Mouse (Mus musculus) megakaryocyte, embryonic 14.5 days (primary cell): Measurements from ENCODE around the gene Haghl.

Source experiments
- FLI1 ChIP-seq: IDR thresholded peaks from 2 replicates; pipeline ENCODE4 v1.6.1; 2012; ENCODE audit warnings: low read length, inconsistent platforms, mixed read lengths
- GATA1 ChIP-seq: IDR thresholded peaks from 3 replicates; pipeline ENCODE4 v1.6.1; 2012; ENCODE audit warnings: mixed read lengths, low read length, inconsistent platforms, borderline replicate concordance

DNA sequence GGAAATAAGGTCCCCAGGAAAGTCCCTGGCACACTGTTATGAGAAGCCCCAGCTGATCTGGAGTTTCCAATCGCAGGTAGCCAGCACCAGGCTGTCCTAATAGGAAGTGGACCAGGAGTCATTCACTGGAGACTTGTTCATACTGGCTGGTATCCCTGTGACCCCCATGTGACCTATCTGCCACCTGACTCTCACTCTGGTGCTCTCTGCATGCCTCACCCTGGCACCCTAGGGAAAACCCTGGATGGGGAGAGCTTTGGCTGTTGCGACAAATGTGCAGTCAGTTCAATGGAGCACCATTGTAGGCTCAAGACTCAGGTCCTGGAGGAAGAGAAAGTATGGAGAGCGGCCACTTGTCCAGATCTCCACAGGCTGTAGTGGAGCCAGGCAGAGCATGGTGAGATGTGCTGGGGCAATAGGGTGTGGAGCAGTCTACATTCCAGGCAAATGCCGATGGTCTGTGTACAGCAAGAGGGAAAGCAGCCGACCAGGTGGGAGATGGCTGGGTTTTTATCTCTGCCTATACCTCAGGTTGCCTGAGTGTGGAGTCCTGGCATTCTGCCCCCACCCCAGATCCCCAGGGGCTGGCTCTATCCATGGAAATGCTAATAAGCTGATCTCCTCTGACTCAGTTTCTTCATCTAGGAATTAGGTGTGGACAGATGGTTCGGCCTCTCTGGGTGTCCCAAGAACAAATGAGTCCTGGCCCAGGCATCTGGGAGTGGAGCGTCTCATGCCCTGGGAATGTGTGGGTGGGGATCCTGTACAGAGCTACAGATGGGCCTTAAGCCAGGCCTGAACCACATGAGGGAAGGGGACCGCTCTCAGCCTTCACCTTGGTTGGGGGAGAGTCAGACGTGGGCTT lies 28.9 kb downstream of the Haghl start:
- TF ChIP-seq GATA1 (no peak), FLI1 (no peak)
